Mouse (Mus musculus) hindbrain, postnatal 0 days (tissue): ENCODE results near the gene Riox2. TPM values are rescaled to one million over a fixed set of nuclear protein-coding genes. Genes with fewer than 3 reads are reported as not detected.
"Not testable (repeated sequence)": the region's sequence is repeated elsewhere in the genome, so short reads cannot be mapped to it uniquely, and the experiment has no call there.

Source experiments
- ATAC-seq: fragments of 200-750 bp; cut with Nextera tagmentation; 2 replicates; pipeline ENCODE4 v1.8.0; 2017; ENCODE audit warnings: mild to moderate bottlenecking, moderate TSS enrichment, moderate library complexity
- DNase-seq: peaks from one replicate; pipeline ENCODE4 v3.0.0-alpha.2; 2015; ENCODE audit warnings: low spot score
- H3K27ac ChIP-seq: fragments of 300-500 bp; sonication (generic); 2 replicates; pipeline ENCODE4 v1.5.1; 2014; ENCODE audit warnings: mild to moderate bottlenecking
- H3K27me3 ChIP-seq: fragments of 300-500 bp; sonication (generic); 2 replicates; pipeline ENCODE4 v1.6.1; 2014; ENCODE audit warnings: low read length, mixed read lengths; ENCODE audit not compliant: insufficient read depth
- H3K36me3 ChIP-seq: fragments of 300-500 bp; sonication (generic); 2 replicates; pipeline ENCODE4 v1.6.1; 2014; ENCODE audit warnings: low read length, mixed read lengths; ENCODE audit not compliant: insufficient read depth
- H3K4me1 ChIP-seq: fragments of 300-500 bp; sonication (generic); 2 replicates; pipeline ENCODE4 v1.6.1; 2014; ENCODE audit warnings: antibody characterized with exemption, low read length, mixed read lengths; ENCODE audit not compliant: insufficient read depth
- H3K4me2 ChIP-seq: fragments of 300-500 bp; sonication (generic); 2 replicates; pipeline ENCODE4 v1.6.1; 2014; ENCODE audit warnings: low read depth, mild to moderate bottlenecking, low read length, moderate library complexity, mixed read lengths
- H3K4me3 ChIP-seq: fragments of 300-500 bp; sonication (generic); 2 replicates; pipeline ENCODE4 v1.5.1; 2014; ENCODE audit warnings: low read length
- H3K9ac ChIP-seq: fragments of 300-500 bp; sonication (generic); replicated peaks from 2 replicates; pipeline ENCODE4 v1.6.1; 2014; ENCODE audit warnings: mild to moderate bottlenecking, low read length, moderate library complexity, mixed read lengths
- H3K9me3 ChIP-seq: fragments of 300-500 bp; sonication (generic); 2 replicates; pipeline ENCODE4 v1.6.1; 2016; ENCODE audit warnings: low read length, mixed read lengths
- CTCF ChIP-seq: IDR thresholded peaks from 2 replicates; pipeline ENCODE4 v1.5.1; 2016; ENCODE audit warnings: antibody characterized with exemption, control low read depth, low read depth
- WGBS: fragments of 180-500 bp; shearing (Covaris S2); extraction: QIAGEN DNeasy Blood & Tissue Kit; methylation state at CpG from one replicate; pipeline ENCODE4 v1.1.7; 2014; 5-methylcytosine and 5-hydroxymethylcytosine counted together
- polyA plus RNA-seq: library from polyadenylated mRNA; unstranded; fragments of >200 nt; fragmentation: Nextera tagmentation; extraction: Ambion mirVana; gene quantifications from 2 replicates; pipeline ENCODE4 v1.2.1, GENCODE M21; 2015
- total RNA-seq: library from RNA; depleted of rRNA; stranded (reverse); fragments of >200 nt; gene quantifications from 2 replicates; pipeline ENCODE4 v1.2.3, GENCODE M21; 2014; rRNA removed

Gene Riox2
- total RNA-seq (5.4 and 8.1 TPM in 2 replicates), polyA plus RNA-seq (11.1 and 13.1 TPM in 2 replicates)

DNA sequence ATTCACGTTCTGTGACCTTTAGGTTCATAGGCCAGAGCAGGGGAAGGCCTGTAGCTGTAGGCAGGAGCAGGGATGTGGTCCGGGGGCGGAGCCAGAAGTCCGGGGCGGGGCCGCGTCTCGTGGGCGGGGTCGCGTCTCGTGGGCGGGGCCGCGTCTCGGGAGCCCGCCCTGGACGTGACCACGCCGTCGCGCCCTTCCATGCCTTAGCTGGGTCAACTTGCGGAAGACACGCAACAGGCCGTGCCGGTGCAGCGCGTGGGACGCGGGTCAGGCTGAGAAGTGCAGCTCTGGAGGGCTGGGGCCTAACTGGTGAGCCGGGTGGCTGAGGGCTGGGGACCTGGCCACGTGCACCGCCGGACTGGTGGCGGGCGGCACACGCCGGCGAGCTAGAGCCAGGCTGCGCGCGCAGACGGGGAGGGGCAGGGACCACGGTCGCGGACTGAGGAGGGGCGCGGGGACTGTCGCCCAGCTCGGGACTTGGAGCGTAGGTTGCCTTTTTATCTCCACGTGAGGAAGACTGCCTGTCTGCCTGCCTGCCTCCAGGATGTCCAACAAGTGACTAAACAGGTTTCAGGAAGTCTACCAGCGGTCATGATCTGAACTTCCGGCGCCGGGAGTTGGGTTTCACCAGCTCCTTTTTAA lies at the start of gene Riox2:
TSS of gene Riox2 (plus strand) at position 139 of the 642 bp plus-strand sequence.
- DNase-seq (peak; percentile 85), ATAC-seq (peak; percentile 97)
- Histone ChIP-seq H3K4me3 (peak within 1 kb of the TSS; percentile 68), H3K36me3 (no peaks in the 10 kb centered on the region), H3K27me3 (no peaks in the 10 kb centered on the region), H3K4me2 (peak within 1 kb of the TSS; percentile 64), H3K4me1 (no peaks in the 10 kb centered on the region), H3K9me3 (no peaks in the 10 kb centered on the region), H3K9ac (peak within 1 kb of the TSS; percentile 47), H3K27ac (peak within 1 kb of the TSS; percentile 34; the same call in 1 of the 2 replicates)
- WGBS, result 1% methylated on average over 56 of the region's 56 CpGs
- TF ChIP-seq CTCF, result no peak

DNA sequence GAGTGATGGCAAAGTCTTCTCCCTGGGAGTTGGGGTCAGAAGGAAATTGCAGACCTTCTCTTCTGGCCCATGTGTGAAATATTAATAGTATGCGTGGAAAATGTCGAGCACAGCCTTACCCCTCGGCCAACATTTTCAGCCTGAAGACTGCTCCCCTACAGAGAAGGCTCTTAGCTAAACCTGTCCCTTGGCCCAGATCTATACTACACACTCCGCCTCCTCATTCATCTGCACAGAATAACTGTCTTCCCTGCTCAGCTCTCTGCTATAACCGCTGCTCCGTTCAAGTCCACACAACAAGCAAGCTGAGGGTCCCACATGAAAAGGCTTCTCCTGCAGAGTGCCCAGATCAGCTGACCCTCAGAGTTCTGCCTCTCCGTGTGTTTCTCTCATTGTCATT lies 43.6 kb upstream of the Riox2 start:
- Histone ChIP-seq H3K27me3 (no peaks in the 10 kb centered on the region), H3K9ac (no peak overlapping the region), H3K9me3 (no peaks in the 10 kb centered on the region), H3K4me3 (no peak overlapping the region), H3K27ac (no peak overlapping the region), H3K4me2 (no peak overlapping the region), H3K36me3 (no peaks in the 10 kb centered on the region), H3K4me1 (no peaks in the 10 kb centered on the region)
- WGBS, result 42% methylated on average over 7 of the region's 7 CpGs
- DNase-seq (no peak), ATAC-seq (no peak)
- no peak for TF ChIP-seq CTCF

DNA sequence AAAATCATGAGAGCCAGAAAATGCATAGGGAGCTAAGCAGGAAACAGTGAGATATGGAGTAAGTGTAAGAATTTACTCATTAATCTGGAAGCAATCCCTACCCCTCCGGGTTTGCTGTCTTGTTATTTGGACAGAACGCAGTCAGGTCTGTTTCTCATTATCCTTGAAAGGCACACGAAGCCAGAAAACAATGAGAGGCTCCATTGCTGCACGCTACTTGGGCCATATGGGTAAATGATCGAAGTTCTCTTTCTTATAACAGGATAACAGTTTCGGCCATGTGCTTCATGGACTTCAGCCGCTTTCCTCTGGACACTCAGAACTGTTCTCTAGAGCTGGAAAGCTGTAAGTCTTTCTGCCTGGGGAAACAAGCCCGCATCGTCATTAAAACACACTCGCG lies 38.4 kb upstream of the Riox2 start:
- Histone ChIP-seq H3K9me3 (no peaks in the 10 kb centered on the region), H3K27ac (no peak overlapping the region), H3K36me3 (no peaks in the 10 kb centered on the region), H3K9ac (no peak overlapping the region), H3K27me3 (no peaks in the 10 kb centered on the region), H3K4me3 (no peak overlapping the region), H3K4me1 (no peaks in the 10 kb centered on the region), H3K4me2 (no peak overlapping the region)
- TF ChIP-seq CTCF, result no peak
- no peak for ATAC-seq
- WGBS, result 66% methylated on average over 11 of the region's 11 CpGs
- DNase-seq, result no peak

DNA sequence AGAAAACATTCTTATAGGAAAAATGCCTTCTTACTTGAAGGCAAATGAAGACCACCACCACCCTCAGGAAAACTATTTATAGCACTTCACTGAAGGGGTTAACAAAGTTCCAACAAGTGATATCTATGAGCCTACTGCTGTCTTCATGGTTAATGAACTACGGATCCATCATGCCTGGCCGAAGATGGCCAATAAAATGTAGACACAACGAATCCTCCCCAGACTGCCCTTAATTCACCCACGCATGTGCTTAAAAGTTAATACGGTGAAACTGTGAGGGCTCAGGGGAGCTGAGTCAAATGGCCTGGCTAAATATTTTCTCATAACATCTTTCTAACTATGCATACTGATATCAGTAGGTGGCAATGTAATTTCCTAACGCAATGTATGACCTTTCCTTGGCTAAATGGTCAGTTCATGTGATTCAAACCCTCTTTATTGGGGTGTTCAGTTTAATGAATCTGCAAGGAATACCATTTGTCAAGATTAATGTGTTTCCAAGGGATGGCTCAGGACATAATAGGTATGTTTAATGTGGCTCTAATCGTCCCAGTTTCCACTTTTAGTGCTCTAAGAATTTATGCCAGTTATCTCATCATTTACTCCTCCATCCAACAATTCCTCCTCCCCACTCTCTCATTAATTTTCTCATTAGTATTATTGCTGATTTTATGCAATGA lies 26.6 kb upstream of the Riox2 start:
- Histone ChIP-seq H3K36me3 (no peaks in the 10 kb centered on the region), H3K4me2 (no peak overlapping the region), H3K9ac (no peak overlapping the region), H3K4me3 (no peak overlapping the region), H3K27me3 (no peaks in the 10 kb centered on the region), H3K9me3 (no peaks in the 10 kb centered on the region), H3K4me1 (no peaks in the 10 kb centered on the region), H3K27ac (no peak overlapping the region)
- no peak for TF ChIP-seq CTCF
- no peak for DNase-seq
- WGBS, result 69% methylated on average over 7 of the region's 7 CpGs
- no peak for ATAC-seq

DNA sequence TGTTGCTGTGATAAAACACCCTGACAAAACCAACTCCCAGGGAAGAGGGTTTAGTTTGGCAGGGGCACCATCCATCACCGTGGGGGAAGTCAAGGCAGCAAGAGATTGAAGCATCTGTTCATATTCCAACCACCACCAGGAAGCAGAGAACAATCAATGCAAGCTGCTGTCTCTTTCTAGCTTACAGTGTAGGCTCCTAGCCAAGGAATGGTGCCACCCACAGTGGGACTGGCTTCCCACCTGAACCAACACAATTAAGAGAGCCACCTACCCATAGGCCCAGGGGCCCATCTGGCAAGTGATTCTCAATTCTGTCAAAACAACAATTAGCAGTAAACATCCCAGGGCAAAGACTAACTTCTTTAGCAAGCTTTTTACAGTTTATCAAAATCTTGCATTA lies 23.4 kb upstream of the Riox2 start:
- Histone ChIP-seq H3K4me1 (no peaks in the 10 kb centered on the region), H3K9ac (no peak overlapping the region), H3K27ac (no peak overlapping the region), H3K9me3 (no peaks in the 10 kb centered on the region), H3K27me3 (no peaks in the 10 kb centered on the region), H3K4me2 (no peak overlapping the region), H3K36me3 (no peaks in the 10 kb centered on the region), H3K4me3 (no peak overlapping the region)
- no peak for TF ChIP-seq CTCF
- WGBS, result 62% methylated on average over 1 of the region's 1 CpGs
- DNase-seq, result no peak
- no peak for ATAC-seq

DNA sequence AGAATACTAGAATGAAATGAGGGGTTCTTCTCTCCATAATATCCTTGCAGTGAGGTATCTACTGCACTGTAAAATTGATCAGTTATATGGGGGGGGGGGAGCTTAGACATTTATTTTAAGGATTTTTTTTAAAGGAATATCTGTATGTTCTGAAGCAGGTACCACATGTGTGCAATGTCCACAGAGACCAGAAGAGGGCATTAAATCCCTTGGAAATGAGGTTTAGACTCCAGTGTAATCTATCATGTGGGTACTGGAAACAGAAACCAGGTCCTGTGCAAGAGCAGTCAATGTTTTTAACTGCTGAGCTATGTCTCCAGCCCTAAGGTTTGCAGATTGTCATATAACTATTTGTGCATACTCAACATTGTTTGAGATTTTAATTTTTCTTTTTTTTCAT lies 22.5 kb upstream of the Riox2 start:
- no peaks in the 10 kb centered on the region for H3K4me1 ChIP-seq
- no peak overlapping the region for H3K4me2 ChIP-seq
- H3K36me3 ChIP-seq, result no peaks in the 10 kb centered on the region
- H3K9ac ChIP-seq, result no peak overlapping the region
- H3K4me3 ChIP-seq, result no peak overlapping the region
- no peak overlapping the region for H3K27ac ChIP-seq
- ATAC-seq (no peak), DNase-seq (no peak)
- no peaks in the 10 kb centered on the region for H3K9me3 ChIP-seq
- TF ChIP-seq CTCF, result no peak
- H3K27me3 ChIP-seq, result no peaks in the 10 kb centered on the region

DNA sequence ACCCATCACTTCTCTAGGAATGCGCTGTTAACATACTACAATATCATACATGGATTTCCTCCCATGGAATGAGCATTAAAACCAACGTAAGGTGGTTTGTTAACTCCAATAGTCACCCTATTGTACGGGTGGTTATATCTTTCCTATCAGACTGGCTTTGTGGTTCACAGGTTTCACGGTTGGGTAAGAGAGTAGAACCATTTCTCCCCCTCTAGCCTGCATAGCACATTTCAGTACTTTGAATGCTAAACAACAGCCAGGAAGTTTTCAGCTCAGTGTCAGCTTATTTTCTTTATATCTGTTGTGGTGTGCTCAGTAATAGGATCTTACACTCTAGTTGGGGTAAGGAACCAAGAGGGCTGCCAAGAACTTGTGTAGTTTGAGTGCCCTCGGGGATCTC lies 19.8 kb upstream of the Riox2 start:
- no peak for DNase-seq
- no peaks in the 10 kb centered on the region for H3K36me3 ChIP-seq
- no peak overlapping the region for H3K4me3 ChIP-seq
- H3K27me3 ChIP-seq, result no peaks in the 10 kb centered on the region
- no peaks in the 10 kb centered on the region for H3K4me1 ChIP-seq
- TF ChIP-seq CTCF, result no peak
- no peak for ATAC-seq
- no peak overlapping the region for H3K4me2 ChIP-seq
- 87% methylated on average over 5 of the region's 5 CpGs for WGBS
- no peaks in the 10 kb centered on the region for H3K9me3 ChIP-seq
- no peak overlapping the region for H3K27ac ChIP-seq
- H3K9ac ChIP-seq, result no peak overlapping the region

DNA sequence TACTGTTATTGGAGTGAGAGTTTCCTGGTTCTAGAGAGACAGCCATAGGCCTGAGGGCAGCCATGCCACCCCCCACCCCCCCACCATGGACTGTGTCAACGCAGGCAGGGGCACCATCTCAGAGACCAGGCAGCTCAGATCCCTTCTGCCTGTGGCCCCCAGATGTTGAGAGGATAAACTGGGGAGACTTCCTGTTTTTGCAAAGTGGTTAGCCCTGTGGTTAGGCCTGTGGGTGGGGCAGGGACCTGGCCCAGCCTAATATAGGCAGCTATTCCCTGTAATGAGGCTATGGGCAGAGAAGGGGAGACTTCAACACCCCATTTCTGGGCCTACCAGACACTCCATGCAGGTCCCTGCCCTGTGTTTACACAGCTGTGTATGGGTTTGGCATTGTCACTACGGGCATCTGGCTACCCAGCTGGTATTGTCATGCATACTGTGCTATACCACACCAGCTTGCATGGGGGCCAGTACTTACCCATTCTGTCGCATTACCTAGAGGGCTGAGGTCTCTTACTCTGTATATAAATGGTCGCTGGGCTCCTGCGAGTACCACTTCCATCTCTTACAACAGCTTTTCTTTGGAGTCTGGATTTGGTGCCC lies 12.2 kb upstream of the Riox2 start:
- not testable (repeated sequence) for H3K4me3 ChIP-seq, DNase-seq, H3K36me3 ChIP-seq, H3K9me3 ChIP-seq, ATAC-seq, H3K4me1 ChIP-seq, H3K4me2 ChIP-seq, H3K9ac ChIP-seq, H3K27ac ChIP-seq, H3K27me3 ChIP-seq
- 83% methylated on average over 5 of the region's 5 CpGs for WGBS
